Mouse (Mus musculus) T-cell, adult 66 days (primary cell): ENCODE measurements around the gene Card14. TPM values are rescaled to one million over a fixed set of nuclear protein-coding genes. Genes with fewer than 3 reads are reported as not detected.

Experiments used
- total RNA-seq, 2 experiments: library from RNA; stranded (reverse); gene quantifications; 3 replicates in 1 of 2; 4 replicates in 1 of 2; pipeline ENCODE4 v1.2.4; 2023

Card14 gene
- not detected for total RNA-seq

GRCm38 (mm10) chr11:119307658-119307867, at the start of gene Card14:
TSS of gene Card14 (plus strand) at chr11:119307768.

GRCm38 (mm10) chr11:119267768-119268556, 39.6 kb upstream of the Card14 start, which contains the start of gene Gaa:
TSS of gene Gaa (plus strand) at chr11:119267887.

GRCm38 (mm10) chr11:119299391-119300245, 8.0 kb upstream of the Card14 start, which contains the start of gene Eif4a3:
TSS of gene Eif4a3 (minus strand) at chr11:119300089.

GRCm38 (mm10) chr11:119355443-119356385, 48.1 kb downstream of the Card14 start, which contains the start of the genes Sgsh and Slc26a11:
TSS of gene Sgsh (minus strand) at chr11:119355536.
TSS of gene Slc26a11 (plus strand) at chr11:119355557.

GRCm38 (mm10) chr11:119392800-119393482, 85.4 kb downstream of the Card14 start, which contains the start of gene Rnf213:
TSS of gene Rnf213 (plus strand) at chr11:119393100.

Other genes with a start within 250 kb of the Card14 start
- gene Cbx4, start 221.5 kb upstream of the Card14 start, total RNA-seq = 100 to 1,000 TPM; 110 to 127 TPM
- gene Tbc1d16, start 79.3 kb upstream of the Card14 start, total RNA-seq = 1 to 10 TPM; 3.5 to 3.8 TPM
- gene Ccdc40, start 79.2 kb upstream of the Card14 start, total RNA-seq = under 1 TPM in 1 of 2 experiments, not detected in 1; 0.68 TPM
- 10 to 100 TPM; 36.8 to 45.3 TPM for gene Gaa, start 39.9 kb upstream of the Card14 start, total RNA-seq
- 100 to 1,000 TPM; 170 to 186 TPM for gene Eif4a3, start 7.7 kb upstream of the Card14 start, total RNA-seq
- gene Sgsh, start 47.8 kb downstream of the Card14 start, total RNA-seq = 10 to 100 TPM; 20.5 to 23.9 TPM
- gene Slc26a11, start 47.8 kb downstream of the Card14 start, total RNA-seq = 10 to 100 TPM; 31.6 to 31.7 TPM
- gene Rnf213, start 85.3 kb downstream of the Card14 start, total RNA-seq = 100 to 1,000 TPM; 129 to 151 TPM
- gene Endov, start 183.6 kb downstream of the Card14 start, total RNA-seq = 10 to 100 TPM; 38.3 to 40.9 TPM
- gene Nptx1, start 240.0 kb downstream of the Card14 start, total RNA-seq = under 1 TPM in 1 of 2 experiments, not detected in 1; 0.15 TPM